Mouse (Mus musculus) spleen, adult 18-20 months (tissue): ENCODE measurements around the gene Uckl1.

Experiments
- DNase-seq, 2 experiments: peaks; one replicate each; pipeline ENCODE4 v3.0.0; 2022; ENCODE audit warnings: mixed read lengths in 2 of 2

Uckl1 gene

DNA sequence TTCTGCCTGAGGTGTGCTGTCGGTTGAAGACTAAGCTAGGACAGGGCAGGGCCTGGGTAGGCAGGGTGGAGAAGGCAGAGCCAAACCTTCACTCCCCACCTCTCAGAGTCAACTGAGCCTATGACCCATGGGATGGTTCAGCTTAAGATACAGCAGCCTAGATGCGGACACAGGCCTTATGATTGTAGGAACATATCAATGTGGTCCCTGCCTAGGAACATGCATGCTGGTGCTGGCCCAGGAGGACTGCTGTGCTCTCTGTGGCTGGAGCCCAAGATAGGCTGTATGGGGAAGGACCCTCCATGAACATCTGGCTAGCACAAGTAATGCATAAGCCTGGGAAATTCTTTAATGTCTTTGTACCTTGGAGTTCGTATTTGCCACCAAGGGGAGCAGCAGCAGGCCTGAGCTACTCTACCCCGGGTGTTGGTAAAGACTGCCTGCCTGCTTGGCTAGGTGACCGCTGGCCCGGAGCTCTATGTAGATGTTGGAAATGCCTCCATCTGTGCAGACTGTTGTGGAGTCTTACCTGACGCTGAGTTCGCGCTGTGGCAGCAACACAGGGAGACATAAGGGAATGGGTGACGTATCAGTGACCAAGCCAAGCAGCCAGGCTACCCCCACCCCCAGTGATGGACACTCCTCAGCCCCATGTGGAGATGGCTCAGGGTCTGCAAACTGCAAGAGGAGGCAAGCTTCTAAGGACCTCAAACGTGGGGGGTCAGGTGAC lies 12.6 kb downstream of the Uckl1 start:
- no peak for DNase-seq

DNA sequence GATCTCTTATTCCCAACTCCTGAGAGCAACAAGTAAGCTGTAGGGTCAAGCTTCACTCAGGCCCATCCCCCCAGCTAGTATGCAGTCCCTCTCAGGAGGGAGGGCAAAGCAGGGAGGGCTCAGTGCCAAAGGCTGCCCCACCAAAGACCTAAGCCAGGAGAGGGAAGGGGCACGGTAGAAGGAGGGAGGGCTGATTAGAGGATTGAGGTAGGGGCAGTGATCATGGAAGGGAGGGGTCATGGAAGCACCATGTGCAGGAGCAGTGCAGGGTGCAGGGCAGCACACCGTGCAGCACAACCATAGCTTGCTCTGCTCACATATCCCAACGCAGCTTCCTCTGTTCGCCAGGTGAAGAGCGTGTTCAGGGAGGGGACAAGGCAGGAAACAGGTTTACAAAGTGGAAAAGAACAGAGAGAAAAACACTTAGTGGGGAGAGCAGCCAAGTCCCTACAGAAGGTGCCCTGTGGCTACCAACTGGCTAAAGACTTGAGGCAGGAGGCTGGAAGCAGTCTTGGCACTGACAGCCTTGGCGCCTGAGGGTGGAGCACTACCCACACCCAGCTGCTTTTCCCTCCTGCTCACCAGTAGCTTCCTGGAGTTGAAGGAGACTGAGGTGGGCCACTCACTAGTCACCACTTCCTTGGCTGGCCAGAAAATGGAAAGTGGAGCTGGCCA lies 13.6 kb downstream of the Uckl1 start:
- no peak for DNase-seq

GRCm38 (mm10) chr2:181570375-181570774 lies 14.3 kb downstream of the Uckl1 start:
- no peak for DNase-seq

DNA sequence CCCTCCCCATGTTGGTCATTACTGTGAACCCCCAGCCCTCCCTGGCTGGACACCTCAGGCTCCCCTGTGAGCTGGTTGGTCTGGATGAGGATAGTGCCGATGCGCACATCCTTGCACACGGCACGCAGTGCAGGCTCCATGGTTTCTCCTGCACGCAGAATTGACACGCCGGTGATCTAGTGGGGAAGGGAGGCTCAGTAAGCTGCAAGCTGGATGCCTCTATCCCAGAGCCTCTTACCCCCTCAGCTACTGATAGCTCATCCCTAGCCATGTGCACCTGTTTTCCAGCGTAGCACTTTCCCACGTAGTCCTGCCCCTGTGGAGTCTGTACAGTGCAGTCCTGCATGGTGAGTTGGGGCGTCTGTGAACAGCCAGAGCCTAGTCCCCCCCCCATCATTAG lies 14.8 kb downstream of the Uckl1 start:
- DNase-seq: no peak

- DNase-seq: peak in 1 of 2 experiments; percentile 60
These were observed 16.3 kb downstream of the Uckl1 start for GRCm38 (mm10) chr2:181568272-181569008.

GRCm38 (mm10) chr2:181567338-181567737 lies 17.4 kb downstream of the Uckl1 start:
- DNase-seq: no peak

DNA sequence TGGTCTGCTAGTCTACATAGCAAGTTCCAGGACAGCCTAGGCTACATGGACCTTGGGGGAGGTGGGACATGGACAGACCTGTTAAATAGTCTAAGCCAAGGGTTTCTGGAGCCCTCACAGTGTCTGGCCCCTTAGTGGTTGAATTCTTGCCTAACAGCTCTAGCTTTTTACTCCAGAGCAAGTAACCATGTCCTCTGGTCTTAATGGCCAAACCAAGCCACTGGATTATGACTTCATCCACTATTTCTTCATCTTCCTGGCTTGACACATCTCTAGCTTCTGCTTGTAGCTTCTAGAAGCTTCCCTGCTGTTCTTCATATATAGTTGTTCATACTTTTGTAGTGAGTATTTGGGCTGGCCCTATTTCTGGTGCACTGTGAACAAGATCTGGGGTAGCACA lies 30.9 kb downstream of the Uckl1 start:
- DNase-seq: no peak

DNA sequence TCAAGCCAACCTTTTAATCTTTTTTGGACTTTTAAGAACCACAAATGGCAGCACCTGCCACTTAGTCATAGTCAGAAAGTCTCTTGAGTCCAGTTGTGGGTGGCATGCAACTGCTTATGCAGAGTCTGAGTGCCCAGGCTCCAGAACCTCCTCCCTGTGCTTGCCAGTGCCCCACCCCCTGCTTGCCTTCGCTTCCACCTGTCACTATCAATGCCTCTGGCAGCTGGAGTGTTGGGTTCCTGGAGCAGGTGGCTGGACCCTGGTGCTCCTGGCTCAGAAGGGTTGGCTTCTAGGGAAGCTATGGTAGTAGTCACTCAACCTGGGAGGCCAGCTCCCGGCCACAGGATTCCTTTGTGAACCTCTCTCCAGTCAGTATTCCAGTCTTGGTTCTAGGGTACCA lies 34.5 kb downstream of the Uckl1 start:
- no peak for DNase-seq

GRCm38 (mm10) chr2:181548682-181549081 lies 36.0 kb downstream of the Uckl1 start:
- no peak for DNase-seq

DNA sequence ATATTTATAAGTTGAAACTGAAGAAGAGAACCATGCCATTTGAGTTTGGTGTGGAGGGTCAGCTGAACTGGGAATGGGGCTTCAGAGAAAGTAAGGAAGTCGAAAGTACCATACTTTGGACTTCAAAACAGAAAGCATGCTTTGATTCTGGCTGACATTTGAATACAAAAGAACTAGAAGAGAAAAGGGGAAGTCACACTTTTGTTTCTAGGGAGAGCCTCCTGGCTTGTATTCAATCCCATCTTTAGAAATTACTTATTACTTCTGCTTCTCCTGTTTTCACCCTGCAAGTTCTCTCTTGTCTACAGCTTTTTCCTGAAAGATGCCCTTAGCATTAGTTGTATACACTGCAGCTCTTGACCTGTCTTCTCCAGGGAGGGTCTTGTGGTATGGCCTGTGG lies 36.5 kb downstream of the Uckl1 start:
- DNase-seq: no peak

DNA sequence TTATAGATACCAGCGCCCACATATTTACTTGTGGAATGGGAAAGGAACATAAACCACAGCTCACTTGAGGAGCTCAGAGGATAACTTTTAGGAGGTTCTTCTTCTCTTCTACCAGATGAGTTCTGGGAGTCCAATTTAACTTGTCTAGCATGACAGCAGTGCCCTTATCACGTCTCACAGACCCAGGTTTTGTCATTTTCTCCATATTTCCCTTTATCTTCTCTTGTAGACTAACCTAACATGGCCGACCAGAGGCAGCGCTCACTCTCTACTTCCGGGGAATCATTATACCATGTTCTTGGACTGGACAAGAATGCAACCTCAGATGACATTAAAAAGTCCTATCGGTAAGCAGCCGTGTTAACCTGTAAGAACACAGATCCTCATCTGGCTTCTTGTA lies 38.5 kb downstream of the Uckl1 start:
- no peak for DNase-seq

- no peak for DNase-seq
These were observed 42.8 kb downstream of the Uckl1 start for GRCm38 (mm10) chr2:181541761-181542380.

DNA sequence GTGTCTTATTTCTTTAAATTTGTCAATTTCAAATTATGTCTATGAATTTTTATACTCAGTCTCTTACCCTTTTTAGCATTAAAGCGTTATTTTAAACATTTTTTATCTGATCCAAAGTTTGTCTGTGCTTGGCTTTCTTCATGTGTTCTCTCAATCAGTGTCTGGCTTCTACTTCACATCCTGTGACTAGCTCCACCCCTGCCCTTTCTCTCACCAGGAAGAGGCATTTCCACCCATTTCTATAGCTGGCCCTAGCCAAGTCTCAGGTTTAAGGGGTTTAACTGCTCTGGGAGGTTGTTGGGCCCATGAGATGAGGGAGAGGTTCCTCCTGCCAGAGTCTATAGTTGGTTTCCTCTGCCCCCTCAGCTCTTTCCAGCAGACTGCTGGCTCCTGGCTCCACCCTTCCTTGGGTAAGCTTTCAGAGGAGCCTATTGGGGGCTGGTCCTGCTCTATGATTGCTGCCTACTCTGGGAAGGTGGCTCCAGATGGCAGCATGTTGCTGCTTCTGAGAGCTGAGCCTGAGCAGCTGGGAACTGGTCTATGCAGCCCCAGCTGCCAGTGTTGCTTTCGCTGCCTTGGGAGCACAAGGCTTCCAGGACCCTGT lies 47.1 kb downstream of the Uckl1 start:
- DNase-seq: no peak

DNA sequence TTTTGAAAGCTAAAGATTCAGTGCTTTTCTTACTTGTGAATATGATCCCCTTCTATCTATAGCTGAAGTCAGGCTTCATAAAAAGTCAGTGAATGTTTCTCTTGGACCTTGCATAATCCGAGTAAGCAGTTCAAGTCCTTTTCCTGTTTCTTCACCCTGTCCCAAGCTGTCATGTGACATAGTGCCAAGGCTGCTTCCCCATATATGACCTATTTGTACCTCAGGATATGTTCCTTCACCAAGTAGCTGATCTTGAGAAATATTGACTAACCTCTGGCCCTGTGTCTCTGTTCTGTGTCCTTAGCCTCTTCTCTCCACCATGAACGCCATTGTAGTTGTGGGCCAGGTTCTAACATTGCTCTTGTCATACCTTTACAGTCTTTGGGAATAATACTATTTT lies 48.3 kb downstream of the Uckl1 start:
- no peak for DNase-seq

- DNase-seq: no peak
These were observed 52.1 kb downstream of the Uckl1 start for GRCm38 (mm10) chr2:181532589-181532988.

- no peak for DNase-seq
These were observed 55.6 kb downstream of the Uckl1 start for GRCm38 (mm10) chr2:181529076-181529475.

- DNase-seq: no peak
These were observed 59.2 kb downstream of the Uckl1 start for GRCm38 (mm10) chr2:181525526-181525925.

DNA sequence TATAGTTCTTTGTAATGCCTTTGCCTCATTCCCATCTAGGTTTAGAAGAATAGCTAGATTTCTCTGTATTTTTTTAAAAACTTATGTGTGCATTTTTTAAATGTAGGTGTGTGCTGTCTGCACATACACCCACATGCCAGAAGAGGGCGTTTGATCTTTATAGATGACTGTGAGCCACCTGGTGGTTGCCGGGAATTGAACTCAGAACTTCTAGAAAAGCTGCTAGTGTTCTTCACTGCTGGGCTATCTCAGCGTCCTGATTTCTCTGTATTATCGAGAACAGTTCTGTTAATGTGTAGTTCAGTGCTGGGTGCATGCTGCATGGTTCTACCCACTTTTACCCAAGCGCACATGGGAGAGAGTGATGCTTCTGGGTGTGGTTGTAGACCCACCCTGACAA lies 61.9 kb downstream of the Uckl1 start:
- DNase-seq: peak in 1 of 2 experiments; percentile 23

DNA sequence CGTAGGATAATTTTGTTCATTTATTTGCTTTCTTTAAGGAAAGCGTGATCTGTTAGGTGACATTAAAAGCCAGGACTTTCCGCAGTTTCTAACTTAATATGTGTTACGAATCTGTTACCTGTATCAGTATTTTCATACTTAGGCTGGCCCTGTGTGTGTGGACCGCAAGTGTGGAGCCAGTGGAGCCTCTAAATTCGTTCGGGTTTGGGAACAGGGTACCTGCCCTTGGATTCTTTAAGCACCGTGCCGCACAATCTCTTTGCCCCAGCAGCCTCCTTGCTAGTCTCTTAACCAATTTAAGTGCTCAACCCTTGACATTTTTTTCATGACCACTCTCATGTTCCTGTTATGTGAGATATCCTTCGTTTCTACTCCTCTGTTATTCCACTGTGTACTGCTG lies 63.2 kb downstream of the Uckl1 start:
- no peak for DNase-seq

DNA sequence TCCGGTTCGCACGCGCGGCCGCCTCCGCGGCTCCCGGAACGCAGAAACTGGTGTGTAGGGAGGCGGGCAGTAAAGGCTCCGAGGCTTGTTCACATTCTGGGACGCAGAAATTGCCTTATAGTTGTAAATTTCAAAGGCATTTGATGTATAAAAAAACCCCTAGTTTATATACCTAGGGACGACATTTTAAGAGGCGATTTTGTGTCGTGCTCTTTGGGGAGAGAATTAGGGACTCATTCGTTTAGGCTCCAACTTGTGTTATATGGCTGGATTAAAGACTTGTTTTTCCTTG lies 63.8 kb downstream of the Uckl1 start:
- DNase-seq: no peak

DNA sequence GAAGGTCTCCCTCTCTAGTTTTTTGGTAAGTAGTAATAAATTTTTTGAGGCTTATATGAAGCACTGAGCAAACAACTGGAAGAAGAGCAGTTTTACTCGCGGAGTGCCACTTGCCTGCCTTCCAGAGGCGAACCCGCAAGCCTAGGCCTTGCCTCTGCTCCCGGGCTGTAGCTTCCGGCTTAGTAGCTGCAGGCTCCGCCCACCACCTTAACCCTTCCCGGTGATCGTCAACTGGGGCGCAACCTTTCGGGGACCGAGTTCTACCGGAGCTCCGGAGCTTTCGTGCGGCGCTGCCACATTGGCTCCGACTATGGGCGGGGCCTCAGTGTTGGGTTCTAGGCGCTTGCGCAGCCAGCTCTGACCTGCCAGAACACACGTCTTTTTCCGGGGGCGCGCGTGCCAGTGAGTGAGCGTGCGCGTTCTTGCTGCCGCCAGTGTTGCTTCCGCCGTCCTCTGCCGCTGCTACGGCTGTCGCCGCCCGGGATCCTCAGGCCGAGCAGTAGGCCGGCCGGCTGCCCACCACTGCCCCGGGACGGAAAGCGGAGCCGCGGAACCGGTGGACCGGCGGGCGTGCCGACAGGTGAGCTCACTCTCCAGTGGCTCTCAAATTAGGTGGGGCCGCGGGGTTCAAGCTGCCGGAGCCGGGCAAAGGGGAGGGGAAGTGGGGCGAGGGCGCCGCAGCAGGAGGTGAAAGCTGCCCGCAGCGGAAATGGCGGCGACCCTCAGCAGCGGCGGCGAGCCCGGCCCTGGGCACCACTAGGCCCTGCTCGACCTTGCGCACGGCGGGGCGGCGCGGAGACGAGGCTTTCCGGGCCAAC lies 64.4 kb downstream of the Uckl1 start, which contains the start of gene Dnajc5:
Dnajc5 (plus strand) TSS at position 368 of the 818 bp plus-strand sequence.
- DNase-seq: peak; percentile 96 to 97

DNA sequence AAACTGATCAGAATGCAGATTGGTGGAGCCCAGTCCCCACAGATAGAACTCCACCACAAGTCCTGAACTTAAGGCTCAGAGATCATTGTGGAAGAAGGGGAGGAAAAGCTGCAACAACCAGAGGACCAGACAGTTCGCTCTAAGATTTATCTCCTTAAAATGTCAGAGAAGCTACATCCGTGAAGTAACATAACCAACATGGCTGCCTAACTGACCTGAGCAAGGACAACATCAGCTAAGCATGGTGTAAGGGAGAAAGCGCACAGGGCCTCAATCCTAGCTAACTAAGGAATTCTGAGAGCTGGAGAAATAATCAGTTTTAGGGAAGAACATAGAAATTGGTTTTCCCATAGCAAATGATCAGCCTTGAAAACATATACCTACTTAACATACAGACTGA lies 65.5 kb downstream of the Uckl1 start:
- DNase-seq: no peak
